Mouse (Mus musculus) hindbrain, embryonic 13.5 days (tissue): ENCODE measurements around the gene Lef1. TPM values are rescaled to one million over a fixed set of nuclear protein-coding genes. Genes with fewer than 3 reads are reported as not detected.

Source experiments
- ATAC-seq: fragments of 200-750 bp; cut with Nextera tagmentation; 2 replicates; pipeline ENCODE4 v1.8.0; 2017; ENCODE audit warnings: moderate TSS enrichment; ENCODE audit not compliant: low FRiP score
- H3K27ac ChIP-seq: fragments of 300-500 bp; sonication (generic); 2 replicates; pipeline ENCODE4 v1.5.1; 2015; ENCODE audit warnings: inconsistent platforms, mild to moderate bottlenecking, moderate library complexity
- H3K27me3 ChIP-seq: fragments of 300-500 bp; sonication (generic); 2 replicates; pipeline ENCODE4 v1.6.1; 2015; ENCODE audit warnings: mild to moderate bottlenecking, inconsistent platforms
- H3K36me3 ChIP-seq: fragments of 300-500 bp; sonication (generic); 2 replicates; pipeline ENCODE4 v1.6.1; 2015; ENCODE audit warnings: mild to moderate bottlenecking, inconsistent platforms
- H3K4me1 ChIP-seq: fragments of 300-500 bp; sonication (generic); replicated peaks from 2 replicates; pipeline ENCODE4 v1.6.1; 2015; ENCODE audit warnings: inconsistent platforms
- H3K4me2 ChIP-seq: fragments of 300-500 bp; sonication (generic); 2 replicates; pipeline ENCODE4 v1.6.1; 2015; ENCODE audit warnings: inconsistent platforms, mild to moderate bottlenecking, moderate library complexity
- H3K4me3 ChIP-seq: fragments of 300-500 bp; sonication (generic); 2 replicates; pipeline ENCODE4 v1.5.1; 2015; ENCODE audit warnings: mild to moderate bottlenecking, inconsistent platforms
- H3K9ac ChIP-seq: fragments of 300-500 bp; sonication (generic); 2 replicates; pipeline ENCODE4 v1.6.1; 2015; ENCODE audit warnings: mild to moderate bottlenecking, inconsistent platforms
- H3K9me3 ChIP-seq: fragments of 300-500 bp; sonication (generic); 2 replicates; pipeline ENCODE4 v1.6.1; 2016; ENCODE audit warnings: inconsistent platforms
- WGBS: fragments of 180-500 bp; shearing (Covaris S2); methylation state at CpG from one replicate; pipeline ENCODE4 v1.1.7; 2015; 5-methylcytosine and 5-hydroxymethylcytosine counted together
- polyA plus RNA-seq: library from polyadenylated mRNA; unstranded; fragments of >200 nt; fragmentation: Nextera tagmentation; extraction: Ambion mirVana; gene quantifications from 2 replicates; pipeline ENCODE4 v1.2.1, GENCODE M21; 2015

Lef1 gene
- polyA plus RNA-seq, 1 experiment from 2014 or later: 13.5 TPM

DNA sequence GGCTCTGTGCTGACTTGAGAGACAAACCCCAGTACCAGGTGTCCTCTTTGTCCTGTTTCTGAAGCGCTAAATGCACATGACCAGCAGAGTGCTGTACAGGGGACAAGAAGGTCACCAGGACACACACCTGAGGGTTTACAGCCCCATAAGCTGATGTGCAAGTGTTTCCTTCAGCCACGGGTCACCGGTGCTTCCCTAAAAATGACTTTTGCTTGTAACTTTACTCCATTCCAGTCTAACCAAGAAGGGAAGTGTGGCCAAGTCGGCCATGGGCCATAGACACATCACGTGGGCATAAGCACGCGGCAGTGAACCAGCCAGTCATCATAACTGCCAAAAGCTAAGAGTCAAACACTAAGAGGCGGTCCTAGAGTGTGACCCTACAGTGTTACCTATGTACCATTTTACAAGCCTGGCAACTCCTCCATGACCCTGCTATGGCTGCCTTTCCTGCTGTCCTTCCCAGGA is 136.3 kb downstream of the Lef1 start:
- H3K27ac ChIP-seq: no peak overlapping the region
- 94% methylated on average over 8 of the region's 8 CpGs for WGBS
- H3K4me3 ChIP-seq: no peak overlapping the region
- H3K9ac ChIP-seq: no peak overlapping the region
- no peaks in the 10 kb centered on the region for H3K4me1 ChIP-seq
- no peaks in the 10 kb centered on the region for H3K36me3 ChIP-seq
- no peak for ATAC-seq
- no peaks in the 10 kb centered on the region for H3K27me3 ChIP-seq
- H3K4me2 ChIP-seq: no peak overlapping the region
- no peaks in the 10 kb centered on the region for H3K9me3 ChIP-seq

DNA sequence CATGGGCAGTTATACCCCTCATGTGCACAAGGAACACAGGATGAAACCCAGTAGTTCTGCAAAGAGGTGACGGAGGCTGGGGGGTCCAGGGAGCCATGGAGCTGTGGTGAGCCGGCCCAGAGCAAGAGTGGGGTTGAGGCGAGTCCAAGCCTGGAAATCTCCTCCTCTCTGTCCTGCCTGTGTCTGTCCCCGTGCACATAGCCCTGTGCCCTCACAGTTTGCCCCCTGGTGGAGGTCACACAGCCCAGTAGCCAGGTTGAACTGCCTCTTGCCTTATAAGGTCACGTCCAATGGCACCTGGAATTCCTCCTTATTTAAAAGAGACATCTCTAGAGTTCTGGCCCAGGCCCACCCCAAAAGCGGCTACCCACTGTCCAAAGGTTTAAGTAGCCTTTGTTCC is 137.2 kb downstream of the Lef1 start:
- no peaks in the 10 kb centered on the region for H3K9me3 ChIP-seq

DNA sequence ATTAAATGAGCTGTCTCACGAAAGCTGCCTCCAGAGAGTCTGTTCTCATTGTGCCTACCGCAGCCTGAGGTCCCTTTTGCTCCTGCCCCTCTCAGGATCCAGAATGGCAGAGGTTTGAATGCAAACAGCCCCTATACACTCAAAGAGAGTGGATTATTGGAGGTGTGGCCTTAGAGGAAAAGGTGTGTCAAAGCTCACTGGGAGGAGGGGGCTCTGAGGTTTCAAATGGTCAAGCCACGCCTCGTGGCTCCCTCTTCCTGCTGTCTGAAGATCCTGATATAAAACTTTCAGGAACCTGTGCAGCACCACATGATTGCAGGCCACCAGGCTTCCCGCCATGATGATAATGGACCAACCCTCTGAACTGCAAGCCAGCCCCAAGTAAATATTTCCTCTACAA is 137.6 kb downstream of the Lef1 start:
- Histone ChIP-seq H3K9ac (no peak overlapping the region), H3K9me3 (no peaks in the 10 kb centered on the region), H3K4me3 (no peak overlapping the region), H3K27ac (no peak overlapping the region), H3K4me1 (no peaks in the 10 kb centered on the region), H3K27me3 (no peaks in the 10 kb centered on the region), H3K36me3 (no peaks in the 10 kb centered on the region), H3K4me2 (no peak overlapping the region)
- ATAC-seq: no peak
- 87% methylated on average over 5 of the region's 5 CpGs for WGBS

More for the DNA sequence above, 137.2 kb downstream of the Lef1 start:
- Histone ChIP-seq H3K27ac (no peak overlapping the region), H3K4me3 (no peak overlapping the region), H3K4me1 (no peaks in the 10 kb centered on the region), H3K27me3 (no peaks in the 10 kb centered on the region), H3K9ac (no peak overlapping the region), H3K36me3 (no peaks in the 10 kb centered on the region), H3K4me2 (no peak overlapping the region)
- WGBS: 89% methylated on average over 6 of the region's 6 CpGs
- no peak for ATAC-seq

DNA sequence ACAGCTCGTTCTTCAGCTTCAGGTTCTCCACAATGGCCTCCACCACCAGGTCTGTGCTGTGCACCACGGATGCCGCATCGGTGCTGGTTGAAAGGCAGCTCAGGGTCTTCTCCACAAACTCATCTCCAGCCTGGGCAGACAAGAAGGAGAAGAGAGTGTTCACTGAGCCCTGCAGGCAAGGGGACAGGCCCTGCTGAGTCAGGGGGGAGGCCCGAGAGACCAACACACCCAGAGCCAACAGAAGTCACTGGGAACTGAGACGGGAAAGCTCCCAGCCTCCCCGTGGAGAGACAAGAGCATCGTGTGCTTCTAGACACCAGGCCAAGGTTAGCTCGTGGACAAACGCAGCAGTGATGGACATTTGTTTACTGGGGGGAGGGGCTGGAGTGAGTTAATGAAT is 138.2 kb downstream of the Lef1 start:
- Histone ChIP-seq H3K36me3 (no peaks in the 10 kb centered on the region), H3K9me3 (no peaks in the 10 kb centered on the region), H3K27ac (no peak overlapping the region), H3K4me1 (no peaks in the 10 kb centered on the region), H3K4me3 (no peak overlapping the region), H3K9ac (no peak overlapping the region), H3K4me2 (no peak overlapping the region), H3K27me3 (no peaks in the 10 kb centered on the region)
- 87% methylated on average over 10 of the region's 10 CpGs for WGBS
- no peak for ATAC-seq

DNA sequence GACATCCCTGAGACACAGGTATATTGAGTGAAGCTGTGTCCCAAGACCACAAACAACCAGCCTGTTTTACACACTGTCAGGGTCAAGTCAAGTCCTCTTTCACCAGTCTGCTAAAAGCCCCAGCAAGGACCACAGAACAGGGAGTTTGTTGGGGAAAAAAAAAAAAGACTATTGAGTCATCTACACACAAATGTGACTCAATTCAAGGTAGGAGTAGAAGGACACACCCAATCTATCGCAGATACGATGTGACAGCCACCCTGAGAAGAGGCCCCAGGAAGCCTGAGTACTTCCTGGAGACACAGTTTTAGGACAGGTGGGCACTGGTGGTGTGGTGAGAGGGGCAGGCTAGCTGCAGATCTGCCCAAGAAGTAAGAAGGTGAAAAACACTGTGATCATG is 140.0 kb downstream of the Lef1 start:
- Histone ChIP-seq H3K9me3 (no peaks in the 10 kb centered on the region), H3K9ac (no peak overlapping the region), H3K4me1 (no peaks in the 10 kb centered on the region), H3K27ac (no peak overlapping the region), H3K36me3 (no peaks in the 10 kb centered on the region), H3K27me3 (no peaks in the 10 kb centered on the region), H3K4me2 (no peak overlapping the region), H3K4me3 (no peak overlapping the region)
- 88% methylated on average over 2 of the region's 2 CpGs for WGBS
- no peak for ATAC-seq

DNA sequence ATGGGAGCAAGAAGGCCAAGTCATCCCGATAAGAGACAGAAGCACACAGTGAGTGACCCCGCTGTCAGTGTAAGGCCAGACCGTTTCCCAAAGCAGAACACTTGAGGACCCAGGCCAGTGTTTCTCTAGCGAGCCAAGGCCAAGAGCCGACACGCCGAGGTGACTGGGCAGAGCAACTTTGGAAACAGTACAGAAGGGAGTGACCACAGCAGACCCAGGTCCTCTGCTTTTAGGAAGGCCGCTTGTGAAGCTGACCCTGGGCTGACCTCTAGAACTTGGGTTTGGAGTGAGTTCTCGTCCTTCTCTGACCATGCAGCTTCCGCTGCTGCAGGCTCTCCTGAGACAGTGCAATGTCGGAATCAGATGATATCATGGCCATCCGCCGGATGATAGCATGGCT is 140.7 kb downstream of the Lef1 start:
- Histone ChIP-seq H3K27ac (no peak overlapping the region), H3K27me3 (no peaks in the 10 kb centered on the region), H3K4me1 (no peaks in the 10 kb centered on the region), H3K9ac (no peak overlapping the region), H3K36me3 (no peaks in the 10 kb centered on the region), H3K4me3 (no peak overlapping the region), H3K4me2 (no peak overlapping the region), H3K9me3 (no peaks in the 10 kb centered on the region)
- 90% methylated on average over 13 of the region's 13 CpGs for WGBS
- no peak for ATAC-seq

- Histone ChIP-seq H3K27ac (no peak overlapping the region), H3K4me1 (no peaks in the 10 kb centered on the region), H3K4me3 (no peak overlapping the region), H3K9me3 (no peaks in the 10 kb centered on the region), H3K4me2 (no peak overlapping the region), H3K9ac (no peak overlapping the region), H3K36me3 (no peaks in the 10 kb centered on the region), H3K27me3 (no peaks in the 10 kb centered on the region)
- ATAC-seq: no peak
- 93% methylated on average over 7 of the region's 7 CpGs for WGBS
These were observed 141.3 kb downstream of the Lef1 start for GRCm38 (mm10) chr3:131251601-131252000.

DNA sequence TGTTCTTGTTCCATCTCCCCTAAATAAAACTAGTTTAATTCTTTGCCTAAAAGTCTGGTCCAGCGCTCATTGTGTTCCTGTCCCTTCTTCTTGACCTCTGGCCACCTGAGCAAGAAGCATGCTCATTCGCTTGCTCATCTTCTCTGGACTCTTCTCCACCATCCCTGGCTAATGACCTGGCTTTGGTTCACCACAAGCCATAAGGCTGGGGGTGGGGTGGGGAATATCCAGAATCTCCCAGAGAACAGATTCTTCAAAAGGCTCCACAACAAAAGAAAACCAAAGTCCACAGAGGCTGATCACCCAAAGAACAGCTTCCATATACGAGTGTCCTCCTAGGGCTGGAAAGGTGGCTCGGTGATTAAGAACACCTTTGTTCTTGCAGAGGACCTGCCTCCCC is 144.7 kb downstream of the Lef1 start:
- ATAC-seq: no peak
- H3K9ac ChIP-seq: no peak overlapping the region
- no peak overlapping the region for H3K4me3 ChIP-seq
- H3K27ac ChIP-seq: no peak overlapping the region
- no peak overlapping the region for H3K4me2 ChIP-seq
- WGBS: 92% methylated on average over 4 of the region's 4 CpGs
- H3K4me1 ChIP-seq: no peaks in the 10 kb centered on the region
- H3K27me3 ChIP-seq: no peaks in the 10 kb centered on the region
- no peaks in the 10 kb centered on the region for H3K9me3 ChIP-seq
- no peaks in the 10 kb centered on the region for H3K36me3 ChIP-seq

- Histone ChIP-seq H3K9ac (no peak overlapping the region), H3K4me2 (no peak overlapping the region), H3K36me3 (no peaks in the 10 kb centered on the region), H3K4me1 (no peaks in the 10 kb centered on the region), H3K9me3 (no peaks in the 10 kb centered on the region), H3K27ac (no peak overlapping the region), H3K27me3 (no peaks in the 10 kb centered on the region), H3K4me3 (no peak overlapping the region)
- no peak for ATAC-seq
- 100% methylated on average over 3 of the region's 3 CpGs for WGBS
These were observed 145.2 kb downstream of the Lef1 start for GRCm38 (mm10) chr3:131255399-131255981.

- Histone ChIP-seq H3K27me3 (no peaks in the 10 kb centered on the region), H3K27ac (no peak overlapping the region)
- ATAC-seq: no peak
These were observed 148.7 kb downstream of the Lef1 start for GRCm38 (mm10) chr3:131258921-131259320.

GRCm38 (mm10) chr3:131259392-131259965 is 149.2 kb downstream of the Lef1 start:
- Histone ChIP-seq H3K4me2 (no peak overlapping the region), H3K27me3 (no peaks in the 10 kb centered on the region), H3K9ac (no peak overlapping the region), H3K4me1 (no peaks in the 10 kb centered on the region), H3K36me3 (no peaks in the 10 kb centered on the region), H3K9me3 (no peaks in the 10 kb centered on the region), H3K4me3 (no peak overlapping the region), H3K27ac (no peak overlapping the region)
- ATAC-seq: no peak
- 94% methylated on average over 9 of the region's 9 CpGs for WGBS

More at GRCm38 (mm10) chr3:131258921-131259320, 148.7 kb downstream of the Lef1 start:
- 85% methylated on average over 3 of the region's 3 CpGs for whole genome bisulfite sequencing
- Histone ChIP-seq H3K9me3 (no peaks in the 10 kb centered on the region), H3K4me2 (no peak overlapping the region), H3K4me1 (no peaks in the 10 kb centered on the region), H3K4me3 (no peak overlapping the region), H3K9ac (no peak overlapping the region), H3K36me3 (no peaks in the 10 kb centered on the region)

- 95% methylated on average over 6 of the region's 6 CpGs for WGBS
- H3K4me1 ChIP-seq: no peaks in the 10 kb centered on the region
- H3K4me2 ChIP-seq: no peak overlapping the region
- no peaks in the 10 kb centered on the region for H3K27me3 ChIP-seq
- no peak overlapping the region for H3K4me3 ChIP-seq
- H3K36me3 ChIP-seq: no peaks in the 10 kb centered on the region
- no peak for ATAC-seq
- H3K27ac ChIP-seq: no peak overlapping the region
- no peak overlapping the region for H3K9ac ChIP-seq
- H3K9me3 ChIP-seq: no peaks in the 10 kb centered on the region
These were observed 150.1 kb downstream of the Lef1 start for GRCm38 (mm10) chr3:131260418-131260817.

DNA sequence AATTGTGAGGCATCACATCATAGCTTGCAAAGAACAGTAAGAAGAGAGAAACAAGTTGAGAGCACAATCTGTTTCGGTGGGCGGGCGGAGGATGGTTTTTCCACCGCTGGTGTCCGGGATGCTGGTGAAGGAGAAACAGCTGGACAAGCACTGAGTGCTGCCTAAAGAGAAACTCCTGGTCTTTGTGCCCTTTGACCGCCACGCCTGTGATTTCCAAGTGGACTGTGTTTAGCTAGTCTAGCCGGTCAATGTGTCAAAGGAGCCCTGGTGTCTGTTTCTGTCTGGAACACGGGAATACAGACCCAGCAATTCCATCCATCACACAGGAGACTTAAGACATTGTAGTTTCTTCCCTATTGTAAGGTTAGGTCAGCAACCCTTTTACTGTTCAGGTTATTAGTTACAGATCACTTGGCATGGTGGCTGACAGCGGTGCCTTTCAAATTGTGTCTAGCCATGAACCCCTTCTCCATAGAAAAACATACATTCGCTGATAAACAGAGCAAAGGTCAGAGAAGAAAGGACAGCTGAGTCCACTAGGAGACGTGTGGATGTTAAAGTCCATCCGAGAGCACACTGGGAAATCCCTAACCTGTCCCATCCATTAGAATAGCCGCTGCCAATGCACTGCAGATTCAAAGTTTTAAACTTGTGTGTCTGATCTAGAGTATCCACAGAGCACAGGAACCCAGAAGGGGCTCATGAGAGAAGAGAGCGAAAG is 153.7 kb downstream of the Lef1 start:
- Histone ChIP-seq H3K9me3 (no peaks in the 10 kb centered on the region), H3K4me2 (no peak overlapping the region), H3K9ac (no peak overlapping the region), H3K4me3 (no peak overlapping the region), H3K27me3 (no peaks in the 10 kb centered on the region), H3K27ac (no peak overlapping the region), H3K36me3 (no peaks in the 10 kb centered on the region), H3K4me1 (no peaks in the 10 kb centered on the region)
- no peak for ATAC-seq
- 44% methylated on average over 15 of the region's 15 CpGs for WGBS
